Mouse (Mus musculus) frontal cortex, adult 2 months (tissue): ENCODE measurements at regions not wholly inside any gene's neighbourhood (a gene's known extent, or its start where the extent isn't known, plus 50 kb on each side); places are given as distances from the start of the nearest gene placed in this dataset.

ENCODE experiments used
- DNase-seq, 2 experiments: peaks; one replicate each; pipeline ENCODE4 v3.0.0; 2022; ENCODE audit warnings: low spot score in 1 of 2; ENCODE audit errors: extremely low spot score in 1 of 2

DNA sequence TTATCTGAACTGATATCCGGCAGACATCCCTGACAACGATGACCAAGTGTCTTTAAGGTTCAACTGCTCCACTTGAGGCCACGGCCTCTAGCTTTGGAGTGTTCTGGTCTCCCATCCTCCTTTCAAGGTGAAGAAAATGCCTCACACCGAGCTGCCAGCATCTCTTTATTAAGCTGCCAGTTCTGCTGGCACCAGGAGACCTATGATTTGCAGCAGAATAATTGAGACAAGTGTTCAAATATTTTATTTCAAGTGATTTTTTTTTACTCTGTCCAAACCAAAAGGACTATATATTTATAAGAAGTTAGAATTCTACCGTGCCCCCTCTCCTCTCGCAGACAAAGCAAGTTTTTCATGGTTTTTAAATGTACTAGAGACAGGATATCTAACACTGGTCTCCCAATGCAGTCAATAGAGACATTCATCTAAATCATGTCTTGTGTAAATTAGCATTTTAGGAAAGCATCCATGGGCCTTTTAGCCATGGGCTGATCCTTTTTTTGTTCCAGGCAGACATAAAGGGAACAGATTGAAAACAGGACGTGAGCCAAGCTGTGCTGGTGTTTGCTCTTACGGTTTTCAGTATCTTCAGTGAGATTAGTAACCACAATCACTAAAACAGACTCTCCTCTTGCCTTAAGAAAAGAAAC, 216.3 kb upstream of the Tll1 start:
- DNase-seq = peak in 1 of 2 experiments; percentile 8

DNA sequence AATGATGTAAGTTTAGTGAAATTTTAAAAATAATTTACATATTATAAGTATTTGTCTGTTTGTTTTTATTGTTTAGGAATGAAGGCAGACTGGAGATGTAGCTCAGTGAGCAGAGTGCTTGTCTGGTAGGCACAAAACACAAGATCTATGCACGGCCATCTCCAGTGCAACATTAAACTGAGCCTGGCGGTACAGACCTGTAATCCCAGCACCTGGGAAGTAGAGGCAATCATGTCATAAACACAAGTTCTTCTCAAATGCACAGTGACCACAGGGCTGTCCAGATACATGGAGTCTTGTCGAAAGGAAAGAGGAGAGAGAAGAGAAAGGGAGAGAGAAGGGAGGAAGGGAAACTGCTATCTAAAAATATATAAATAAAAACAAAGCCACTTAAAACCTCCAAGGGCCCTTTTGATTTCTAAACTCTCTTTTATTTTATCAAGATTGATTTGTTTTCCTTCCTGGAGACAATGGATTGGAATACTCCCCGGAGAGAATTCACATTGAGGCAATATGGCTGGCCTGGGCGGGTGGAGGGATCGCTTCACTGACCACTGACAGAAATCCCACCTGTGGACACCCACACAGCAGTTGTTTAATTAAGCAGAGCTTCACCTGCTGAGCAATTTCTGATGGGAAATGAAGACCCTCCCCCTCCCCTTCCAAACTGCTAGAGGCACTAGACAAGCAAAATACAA, 215.6 kb upstream of the Tll1 start:
- DNase-seq = no peak

DNA sequence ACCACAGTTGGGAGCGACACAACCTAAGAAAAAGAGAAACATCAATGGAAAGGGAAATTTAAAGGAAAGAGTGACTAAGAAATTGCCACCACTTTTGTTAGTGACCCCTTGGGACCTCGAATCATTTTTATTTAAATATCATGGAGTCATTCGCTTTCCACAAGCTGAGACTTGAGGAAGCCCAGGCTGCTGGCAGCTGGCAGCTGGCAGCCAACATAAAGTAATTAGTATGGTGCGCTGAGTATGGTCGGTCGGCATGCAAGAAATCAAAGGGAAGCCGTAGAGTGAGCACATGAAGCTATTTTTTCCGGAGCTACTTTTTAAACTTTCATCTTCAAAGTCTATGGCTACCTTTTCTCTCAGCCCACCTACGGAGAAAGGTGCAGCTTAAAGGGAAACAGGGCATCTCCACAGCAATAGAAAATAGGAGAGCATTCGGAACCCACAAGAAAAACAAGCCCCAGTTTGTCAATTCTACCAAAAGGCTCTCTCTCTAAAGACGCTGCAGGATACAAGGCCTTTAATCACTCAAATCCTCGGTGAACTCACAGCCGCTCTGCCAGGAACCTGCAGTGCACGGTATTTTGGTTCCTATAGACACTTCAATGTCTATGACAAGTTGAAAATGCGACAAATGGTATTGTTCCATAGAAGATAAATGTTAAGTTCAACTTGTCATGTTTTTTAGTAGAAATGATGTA, 206.6 kb upstream of the Tll1 start:
- no peak for DNase-seq

DNA sequence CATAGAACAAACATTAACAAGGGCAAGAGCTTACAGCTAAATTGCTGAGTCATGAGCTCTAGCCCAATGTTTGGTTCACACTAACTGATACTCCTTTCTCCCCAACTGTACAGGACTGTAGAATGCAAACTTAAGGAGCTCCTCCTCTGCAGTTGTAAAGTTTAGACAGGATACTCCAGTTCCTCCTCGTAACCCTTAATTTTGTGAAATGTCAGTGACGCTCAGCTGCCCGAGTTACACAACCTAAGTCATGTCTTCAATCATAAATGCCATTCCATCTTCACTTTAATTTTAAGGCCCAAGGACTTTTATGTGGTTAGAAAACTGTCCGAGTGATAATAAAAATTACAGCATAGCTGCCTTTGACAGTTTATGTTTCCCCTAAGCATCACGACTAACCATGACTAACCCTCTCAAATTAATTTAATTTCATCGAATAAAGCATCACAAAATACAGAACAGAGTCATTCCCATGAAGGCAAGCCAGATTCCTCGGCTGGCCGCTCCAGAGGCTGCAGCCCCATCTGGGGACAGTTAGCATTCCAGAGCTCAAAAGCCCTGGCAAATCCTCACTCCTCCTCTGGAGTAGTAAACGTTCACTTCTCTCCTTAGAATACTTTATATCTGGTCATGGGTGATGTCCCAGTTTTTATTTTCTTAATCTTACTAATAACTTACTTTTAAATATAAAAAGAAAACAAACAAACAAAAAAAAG, 200.9 kb upstream of the Tll1 start:
- DNase-seq = no peak

DNA sequence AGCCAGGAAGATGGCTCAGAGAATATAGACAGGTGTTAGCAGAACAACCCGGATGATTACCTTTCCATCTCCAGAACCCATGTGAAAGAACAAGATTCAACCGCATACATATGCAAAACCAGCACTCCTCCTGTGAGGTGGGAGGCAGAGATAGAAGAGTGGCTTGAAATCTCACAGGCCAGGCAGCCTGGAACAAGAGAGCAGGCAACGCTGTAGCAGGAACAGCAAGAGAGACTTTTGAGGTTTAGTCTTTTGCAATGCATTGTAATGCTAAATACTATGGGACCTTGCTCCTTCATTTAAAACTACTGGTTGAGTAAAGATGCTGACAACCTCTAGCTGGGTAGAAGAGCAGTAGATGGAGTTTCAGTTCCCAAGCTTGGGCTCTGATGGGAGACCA, 193.5 kb upstream of the Tll1 start:
- no peak for DNase-seq

DNA sequence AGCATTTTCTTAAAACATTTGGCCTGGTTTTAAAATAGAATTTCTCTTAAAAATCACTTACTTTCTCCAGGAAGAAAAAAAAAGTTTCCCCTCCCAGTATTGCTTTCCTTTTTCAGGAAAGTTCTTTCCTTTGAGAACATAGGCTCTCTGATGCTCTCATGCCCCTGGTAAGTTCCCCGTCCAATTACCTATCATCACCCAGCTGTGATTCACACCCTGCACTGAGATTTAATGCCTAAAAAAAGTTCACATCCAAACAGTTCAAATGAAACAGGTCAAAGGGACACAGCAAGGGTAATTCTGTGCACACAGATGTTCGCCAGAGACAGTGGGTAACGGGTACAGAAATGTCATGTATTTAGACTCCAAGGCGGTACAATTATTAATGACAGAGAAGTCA, 191.8 kb upstream of the Tll1 start:
- no peak for DNase-seq

DNA sequence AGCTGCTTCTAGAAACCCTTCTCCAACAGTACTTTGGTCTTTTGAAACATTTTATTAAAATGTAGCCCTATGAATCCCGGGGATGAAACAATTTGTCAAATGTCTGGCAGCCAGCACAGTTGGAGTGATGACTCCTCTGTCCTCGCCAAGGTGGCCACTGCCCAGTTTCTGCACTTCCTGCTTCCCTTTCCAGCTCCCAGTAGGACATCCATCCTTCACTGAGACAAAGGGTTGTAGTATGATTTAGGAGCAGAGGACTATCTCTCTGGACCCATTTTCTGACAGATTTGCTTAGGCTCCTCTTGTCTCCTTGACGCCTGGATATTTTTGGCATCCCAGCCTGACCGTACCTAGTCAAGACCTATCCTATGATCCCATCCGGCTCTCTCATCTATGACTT, 189.7 kb upstream of the Tll1 start:
- DNase-seq = no peak

DNA sequence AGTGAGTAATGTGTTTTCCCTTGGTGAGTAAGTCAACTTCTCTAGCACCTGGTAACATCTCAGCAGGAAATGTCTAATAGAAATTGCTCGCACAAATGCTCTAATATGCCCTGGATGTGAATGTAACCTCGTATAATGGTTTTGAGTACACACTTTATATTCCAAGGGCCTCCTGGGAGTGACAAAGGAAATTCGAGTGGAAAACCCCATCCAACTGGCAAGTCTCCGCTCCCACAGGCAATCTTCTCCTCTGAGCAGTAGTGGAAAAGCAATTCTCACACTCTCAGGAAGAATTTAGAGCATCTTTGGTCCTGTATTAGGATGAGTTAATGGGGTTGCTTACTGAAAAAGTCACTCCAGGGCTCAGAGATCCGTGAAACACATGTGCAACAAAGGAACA, 183.4 kb upstream of the Tll1 start:
- no peak for DNase-seq

DNA sequence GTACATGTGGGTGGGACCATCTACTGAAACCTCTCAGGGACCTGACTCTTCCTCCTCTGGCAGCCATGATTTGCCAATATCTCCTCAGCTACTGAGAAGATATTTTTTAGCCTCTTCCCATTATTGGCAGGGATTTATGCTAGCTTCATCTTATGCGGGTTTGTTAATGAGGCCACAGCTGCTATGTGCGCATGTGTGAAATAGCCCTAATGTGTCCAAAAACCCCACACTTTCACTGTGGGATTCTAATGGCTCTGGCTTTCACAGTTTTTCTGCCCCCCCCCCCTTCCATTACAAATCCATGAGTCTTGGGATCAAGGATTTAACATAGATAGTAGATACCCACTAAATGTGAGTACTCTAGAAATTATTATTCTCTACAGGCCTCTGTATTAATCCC, 182.2 kb upstream of the Tll1 start:
- DNase-seq = no peak

DNA sequence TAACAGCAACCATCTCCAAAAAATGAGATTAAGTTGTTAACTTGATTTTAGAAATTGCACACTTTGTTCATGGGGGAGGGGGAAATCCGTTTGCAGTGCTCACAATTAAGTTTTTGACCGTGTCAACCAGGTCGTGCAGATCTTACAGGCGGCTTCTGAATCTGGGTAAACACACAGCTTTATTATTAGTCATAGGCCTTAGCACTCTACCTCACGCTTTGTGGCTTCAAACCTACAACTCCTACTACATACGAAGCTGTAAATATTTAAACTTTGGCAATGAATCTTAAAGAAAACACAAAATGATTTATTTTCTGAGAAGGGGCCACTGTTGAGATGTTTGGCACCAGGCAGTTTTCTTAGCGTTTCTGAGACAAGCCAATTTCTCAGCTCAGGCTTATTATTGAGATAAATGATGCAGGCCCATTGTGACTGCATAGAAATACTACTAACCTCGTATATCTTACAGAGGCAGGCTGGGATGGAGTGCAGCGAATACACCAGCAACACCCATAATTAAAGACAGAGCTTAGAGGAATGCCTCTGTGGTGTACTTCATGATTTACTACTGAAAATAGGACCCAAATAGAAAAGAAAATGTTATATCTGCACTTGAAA, 173.8 kb upstream of the Tll1 start:
- DNase-seq = no peak

DNA sequence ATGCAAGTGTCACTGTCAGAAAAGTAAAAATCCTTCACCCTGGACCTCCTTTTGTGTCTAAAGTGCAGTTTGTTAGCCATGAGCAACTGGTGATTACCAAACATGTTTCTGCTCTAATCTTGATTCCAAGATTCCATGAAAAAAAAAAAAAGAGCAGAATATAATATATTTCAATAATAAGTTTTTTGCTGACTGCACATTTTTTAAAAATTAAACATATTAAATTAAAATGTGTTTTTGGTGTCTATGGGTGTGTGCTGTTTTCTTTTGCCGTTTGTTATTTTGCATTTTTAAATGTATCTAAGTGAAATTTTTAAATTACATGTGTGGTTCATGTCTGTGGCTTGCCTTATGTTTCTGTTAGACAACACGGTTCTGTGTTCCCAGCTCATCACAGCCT, 171.8 kb upstream of the Tll1 start:
- DNase-seq = no peak

DNA sequence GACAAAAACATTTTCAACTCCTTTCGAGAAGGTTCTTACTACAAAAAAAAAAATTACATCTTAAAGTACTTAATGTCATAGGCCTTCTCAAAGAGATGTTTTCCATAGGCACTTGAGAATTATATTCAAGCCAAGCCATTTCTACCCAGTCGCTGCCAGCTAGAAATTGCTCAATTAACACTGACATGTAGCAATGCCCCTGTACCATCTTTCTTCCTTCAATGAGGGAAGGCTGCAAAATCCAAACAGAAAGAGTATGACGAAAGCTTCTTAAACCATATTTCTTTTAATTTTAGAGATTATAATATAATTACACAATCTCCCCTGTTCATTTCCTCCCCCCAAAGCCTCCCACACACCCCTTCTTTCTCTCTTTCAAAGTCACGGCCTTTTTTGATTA, 169.4 kb upstream of the Tll1 start:
- no peak for DNase-seq

DNA sequence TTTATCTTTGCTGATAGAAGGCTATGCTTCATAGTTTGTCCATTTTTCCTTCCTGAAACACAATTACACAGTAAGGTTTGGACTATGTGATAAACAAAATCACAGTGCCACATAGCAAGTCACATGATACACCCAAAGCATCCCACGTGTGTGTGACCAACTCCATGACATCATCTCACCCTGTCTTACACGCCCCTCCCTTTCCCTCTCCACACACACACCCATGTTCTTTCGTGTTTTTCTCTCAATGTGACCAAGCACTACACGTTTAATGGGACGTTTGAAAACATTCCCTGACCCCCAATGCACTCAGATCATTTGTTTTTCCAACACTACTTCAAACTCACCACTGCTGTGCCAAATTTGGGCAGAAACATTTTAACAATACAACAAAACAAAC, 168.9 kb upstream of the Tll1 start:
- no peak for DNase-seq

DNA sequence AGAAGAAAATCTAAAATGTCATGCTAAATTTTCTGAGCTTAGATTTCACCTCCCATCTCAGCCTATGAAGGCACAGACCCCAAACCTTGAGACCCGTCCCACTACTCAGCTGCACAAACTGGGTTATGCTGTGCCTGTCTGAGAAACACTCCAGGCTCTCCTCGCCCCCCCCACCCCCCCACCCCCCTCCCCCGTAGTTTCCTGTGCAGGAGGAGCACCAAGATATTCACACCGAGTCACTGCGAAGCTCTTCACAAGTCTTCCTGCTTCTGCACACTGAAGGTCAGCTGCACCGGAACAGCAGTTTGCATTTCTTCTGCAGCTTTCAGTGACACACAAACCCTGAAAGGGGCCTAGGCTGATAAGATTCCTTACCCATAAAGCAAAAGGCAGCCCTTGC, 163.9 kb upstream of the Tll1 start:
- no peak for DNase-seq

DNA sequence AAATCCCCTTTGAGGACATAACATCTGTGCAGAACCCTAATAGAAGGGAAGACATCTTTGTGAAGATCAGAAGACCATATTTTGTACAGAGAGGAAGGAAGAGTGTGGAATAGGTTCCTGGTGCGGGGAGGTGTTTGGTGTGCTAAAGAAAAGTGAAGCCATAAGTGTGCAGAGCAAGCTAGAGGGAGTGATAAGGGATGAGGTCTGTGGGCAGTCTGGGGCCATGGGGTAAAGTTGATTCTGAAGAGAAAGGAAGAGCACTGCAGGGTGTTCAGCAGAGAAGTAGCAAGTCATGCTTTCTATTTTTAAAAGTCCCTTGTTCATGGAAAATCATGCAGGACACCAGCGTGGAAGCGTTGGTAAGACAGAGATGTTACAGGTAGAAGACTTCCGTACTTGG, 161.8 kb upstream of the Tll1 start:
- DNase-seq = no peak

DNA sequence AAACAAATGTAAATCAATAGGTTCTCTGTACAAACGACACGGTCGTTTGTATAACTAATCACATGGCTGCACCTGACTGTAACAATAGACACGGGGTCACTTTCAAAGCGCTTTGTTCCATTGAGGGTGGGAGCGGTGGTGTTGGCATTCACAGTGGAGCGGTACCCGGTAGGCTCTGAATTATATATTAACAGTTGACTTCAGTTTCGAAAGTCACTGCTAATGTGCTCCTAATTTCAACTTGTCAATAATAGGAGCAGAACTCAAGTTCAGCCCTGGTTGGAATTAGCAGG, 160.8 kb upstream of the Tll1 start:
- DNase-seq = no peak

DNA sequence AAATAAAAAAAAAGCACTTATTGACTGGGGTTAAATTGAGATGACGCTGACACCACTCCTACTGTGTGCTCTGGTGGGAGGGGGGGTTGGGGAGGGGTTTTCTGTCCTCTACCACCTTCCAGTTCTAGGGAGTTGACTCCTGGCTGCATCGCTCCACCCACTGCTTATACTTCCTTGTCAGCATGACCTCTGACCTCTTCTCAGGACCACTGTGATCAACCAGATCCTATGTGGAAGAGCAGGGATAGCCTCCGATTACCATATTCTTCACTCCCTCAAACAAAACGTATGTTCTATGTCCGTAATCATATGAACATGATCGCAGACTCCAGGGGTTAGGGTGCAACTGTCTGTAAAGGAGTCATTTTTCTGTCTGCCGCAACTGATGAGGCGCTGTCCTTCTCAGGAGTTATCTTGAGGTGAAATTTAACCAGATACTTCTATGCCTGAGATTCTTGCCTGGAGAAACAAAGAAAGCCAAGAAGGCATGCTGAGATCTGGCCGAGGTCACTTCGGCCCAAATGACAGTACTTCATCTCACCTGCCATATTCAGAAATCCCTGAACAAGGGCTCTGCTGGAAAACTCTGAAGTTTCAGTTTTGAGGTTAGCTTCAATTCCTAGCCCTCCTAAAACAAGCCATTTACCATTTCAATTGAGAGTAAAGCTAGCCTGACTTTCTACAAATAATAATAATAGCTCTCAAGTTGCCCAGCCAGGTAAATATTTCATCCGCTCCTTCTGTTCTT, 160.3 kb upstream of the Tll1 start:
- no peak for DNase-seq

DNA sequence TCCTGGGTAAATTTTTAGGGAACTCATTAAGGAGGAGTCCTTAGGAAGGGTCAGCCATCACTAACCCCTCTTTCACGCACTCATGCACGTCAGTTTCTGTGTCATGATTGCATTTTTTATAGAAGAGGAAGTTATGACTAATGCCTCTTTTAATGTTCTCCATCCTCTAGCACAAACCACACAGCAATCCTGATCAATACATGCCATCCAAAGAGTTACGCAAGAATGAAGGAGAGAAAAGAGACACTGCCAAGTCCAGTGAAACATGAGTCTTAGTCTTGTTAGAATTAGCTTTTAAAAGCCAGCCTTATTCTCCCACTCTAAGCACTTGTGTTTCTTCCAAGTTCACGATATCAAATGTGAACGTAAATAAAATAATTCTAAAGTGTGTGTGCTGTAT, 151.0 kb upstream of the Tll1 start:
- DNase-seq = no peak

DNA sequence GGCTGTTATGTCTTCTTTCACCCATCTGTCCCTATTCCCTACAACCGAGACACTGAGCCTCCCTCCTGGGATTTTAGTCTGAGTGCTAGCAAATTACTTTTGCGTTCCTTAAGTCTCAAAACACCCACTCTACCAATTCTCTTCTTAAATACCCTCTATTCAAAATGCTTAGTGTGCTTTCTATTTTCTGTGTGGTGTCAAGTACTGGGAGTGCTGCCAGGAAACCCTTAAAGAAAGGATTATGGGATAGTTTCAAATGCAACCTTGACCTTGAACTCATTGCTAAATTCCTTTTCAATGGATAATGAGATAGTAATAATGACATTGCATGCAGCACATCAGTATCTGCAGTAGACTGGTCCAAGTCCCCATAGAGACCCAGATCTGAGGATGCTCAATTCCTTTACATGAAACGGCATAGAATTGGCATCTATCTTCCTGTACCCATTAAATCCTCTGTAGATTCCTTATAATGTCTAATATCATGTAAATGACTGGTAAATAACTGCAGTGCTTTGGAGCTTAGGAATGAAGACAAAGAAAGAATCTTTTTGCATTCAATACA, 142.1 kb upstream of the Tll1 start:
- peak in 1 of 2 experiments; percentile 9 for DNase-seq

DNA sequence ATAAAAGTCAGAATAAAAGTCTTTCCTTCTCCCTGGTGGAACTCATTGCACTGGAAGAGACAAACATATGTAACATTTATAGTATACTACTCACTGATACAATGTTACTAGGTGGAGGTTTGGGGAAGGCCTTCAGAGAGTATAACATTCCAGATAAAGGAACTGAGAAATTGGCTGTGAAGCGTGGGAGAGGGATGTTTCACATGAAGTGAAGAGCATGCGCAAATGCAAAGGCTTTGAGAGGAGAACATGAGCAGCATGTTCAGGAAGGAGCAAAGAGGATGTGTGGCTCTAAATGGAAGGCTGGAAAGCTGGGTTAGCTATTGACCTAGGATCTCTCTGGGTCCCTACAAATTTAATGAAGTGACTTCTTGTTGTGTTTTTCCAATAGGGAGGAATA, 141.4 kb upstream of the Tll1 start:
- peak in 1 of 2 experiments; percentile 16 for DNase-seq
